Mouse (Mus musculus): ENCODE data around the gene Nlgn2. TPM values are rescaled to one million over a fixed set of nuclear protein-coding genes. Genes with fewer than 3 reads are reported as not detected.

Gene Nlgn2
- total and polyA plus RNA-seq, 3 experiments, result 20.3 to 43.3 (median 29.8) TPM

DNA sequence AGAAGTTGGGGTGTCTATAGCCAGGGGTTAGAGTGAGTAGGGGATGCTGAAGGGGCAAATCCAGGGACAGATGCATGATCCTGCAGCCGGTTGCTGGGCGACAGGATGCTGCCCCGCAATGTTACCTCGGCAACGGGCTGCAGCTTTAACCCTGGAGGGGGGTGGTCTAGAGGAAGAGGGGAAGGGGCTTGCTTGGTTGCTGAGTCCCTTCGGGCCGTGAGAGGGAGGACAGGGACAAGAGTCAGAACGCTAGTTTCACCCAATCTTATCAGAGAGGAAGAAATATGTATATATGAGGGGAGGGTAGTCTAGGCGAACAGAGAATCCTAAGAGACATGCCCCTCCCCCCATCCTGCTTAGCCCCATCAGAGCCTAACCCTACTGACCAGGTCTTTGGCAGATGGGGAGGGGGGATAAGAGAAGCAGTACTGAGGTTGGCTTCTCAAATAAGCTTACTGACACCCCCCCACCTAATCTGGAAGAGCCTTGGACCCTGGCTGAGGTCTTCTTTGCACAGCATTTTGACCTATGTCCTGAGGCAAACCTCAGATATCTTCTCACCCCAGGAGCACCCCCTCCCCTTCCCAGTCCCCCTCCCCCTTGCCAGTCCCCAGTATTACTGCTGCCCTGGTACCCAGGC is 2.1 kb downstream of the Nlgn2 start:
- H3K36me3 ChIP-seq (ENCODE audit: control insufficient read depth in 1 of 2, insufficient read depth in 2 of 2, low read length in 2 of 2), result peaks cover 0 to 14% of the 10 kb centered on the region in 2 experiments; a peak in 2 of 4 replicates
- no peaks in the 10 kb centered on the region; a peak in 1 of 4 replicates for H3K27me3 ChIP-seq (ENCODE audit: control insufficient read depth in 1 of 2, insufficient read depth in 2 of 2, low read length in 2 of 2)
- H3K9me3 ChIP-seq (replicated peaks; ENCODE audit: insufficient read depth, low read length), result no peaks in the 10 kb centered on the region
- peaks cover 10 to 28% of the 10 kb centered on the region in 2 experiments for H3K4me1 ChIP-seq (ENCODE audit: control insufficient read depth in 1 of 2, insufficient read depth in 2 of 2, low read length in 2 of 2)
- DNase-seq (ENCODE audit: low read depth, low spot score), result peak; percentile 34
- H3K27ac ChIP-seq (ENCODE audit: control insufficient read depth, low read depth, low read length), result no peak overlapping the region
- TF ChIP-seq JUND (IDR thresholded peaks at IDR 0.05; ENCODE audit: low read depth, low read length) (no peak), ZNF384 (IDR thresholded peaks at IDR 0.05; ENCODE audit: low read depth, low read length) (no peak), MYC (IDR thresholded peaks at IDR 0.05; ENCODE audit: low read depth, low read length) (no peak)
- peak overlapping the region in 1 of 2 experiments; percentile 55; a peak in 1 of 4 replicates for H3K4me3 ChIP-seq (ENCODE audit: control insufficient read depth in 1 of 2, insufficient read depth in 1 of 2, low read depth in 2 of 2, low read length in 2 of 2)
- H3K79me2 ChIP-seq (ENCODE audit: control insufficient read depth, insufficient read depth, low read length, poor library complexity), result peaks cover 1% of the 10 kb centered on the region; the same call in 1 of the 2 replicates
- H3K9ac ChIP-seq (ENCODE audit: control insufficient read depth, low read depth, low read length, poor library complexity, severe bottlenecking), result peak overlapping the region; percentile 66

DNA sequence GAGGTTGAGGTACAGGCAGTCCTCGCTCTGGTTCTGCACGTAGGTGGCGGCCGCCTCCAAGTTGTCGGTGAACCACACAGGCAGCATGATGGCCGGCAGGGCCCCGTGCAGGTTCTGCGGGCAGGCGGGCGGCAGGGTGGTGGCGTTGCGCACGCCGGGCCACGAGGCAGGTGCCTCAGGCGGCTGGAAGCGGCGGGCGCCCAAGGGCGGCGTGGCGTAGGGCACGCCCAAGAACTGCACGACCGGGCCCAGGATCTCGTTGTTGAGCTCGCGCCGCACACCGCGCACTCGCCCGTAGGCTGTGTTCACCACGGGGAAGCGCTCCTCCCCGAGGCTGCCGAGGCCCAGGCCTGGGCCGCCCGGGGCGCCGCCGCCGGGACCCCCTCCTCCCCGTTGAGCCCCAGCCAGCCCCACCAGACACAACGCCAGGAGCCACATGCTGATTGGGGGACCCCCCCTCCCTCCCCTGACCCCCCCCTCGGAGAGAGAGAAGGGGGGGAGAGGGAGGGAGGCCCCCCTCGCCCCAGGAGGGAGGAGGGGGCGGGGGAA is 3.5 kb downstream of the Nlgn2 start:
- peak overlapping the region; percentile 46 for H3K27ac ChIP-seq (ENCODE audit: control insufficient read depth, low read depth, low read length)
- H3K9ac ChIP-seq (ENCODE audit: control insufficient read depth, low read depth, low read length, poor library complexity, severe bottlenecking), result peak overlapping the region; percentile 74
- peaks cover 8 to 25% of the 10 kb centered on the region in 2 experiments for H3K4me1 ChIP-seq (ENCODE audit: control insufficient read depth in 1 of 2, insufficient read depth in 2 of 2, low read length in 2 of 2)
- H3K4me3 ChIP-seq (ENCODE audit: control insufficient read depth in 1 of 2, insufficient read depth in 1 of 2, low read depth in 2 of 2, low read length in 2 of 2), result peak overlapping the region; percentile 47 to 55
- peak; percentile 88 for DNase-seq (ENCODE audit: low read depth, low spot score)
- H3K9me3 ChIP-seq (replicated peaks; ENCODE audit: insufficient read depth, low read length), result no peaks in the 10 kb centered on the region
- no peaks in the 10 kb centered on the region; a peak in 1 of 4 replicates for H3K27me3 ChIP-seq (ENCODE audit: control insufficient read depth in 1 of 2, insufficient read depth in 2 of 2, low read length in 2 of 2)
- peaks cover 2 to 11% of the 10 kb centered on the region in 2 experiments; a peak in 2 of 4 replicates for H3K36me3 ChIP-seq (ENCODE audit: control insufficient read depth in 1 of 2, insufficient read depth in 2 of 2, low read length in 2 of 2)
- H3K79me2 ChIP-seq (ENCODE audit: control insufficient read depth, insufficient read depth, low read length, poor library complexity), result peaks cover 1% of the 10 kb centered on the region; the same call in 1 of the 2 replicates
- peak in 1 of 3 experiments; percentile 8; a peak in 1 of 6 replicates for TF ChIP-seq CTCF (IDR thresholded peaks at IDR 0.05 in 2 of 3, conservative IDR thresholded peaks at IDR 0.05 in 1 of 3; ENCODE audit: control insufficient read depth in 1 of 3, insufficient read depth in 1 of 3, low read depth in 2 of 3, low read length in 3 of 3, poor library complexity in 1 of 3, severe bottlenecking in 1 of 3)
- TF ChIP-seq MAZ (IDR thresholded peaks at IDR 0.05; ENCODE audit: low read depth, low read length), result peak; percentile 91; the same call in 1 of the 2 replicates
- peak; percentile 26; the same call in 1 of the 2 replicates for TF ChIP-seq CHD1 (IDR thresholded peaks at IDR 0.05; ENCODE audit: low read depth, low read length)
- peak; percentile 57 for TF ChIP-seq MYC (IDR thresholded peaks at IDR 0.05; ENCODE audit: low read depth, low read length)
- TF ChIP-seq HCFC1 (IDR thresholded peaks at IDR 0.05; ENCODE audit: low read depth, low read length), result no peak; the same call in 1 of the 2 replicates
- TF ChIP-seq MXI1 (IDR thresholded peaks at IDR 0.05; ENCODE audit: low read depth, low read length), result peak; percentile 89; the same call in 1 of the 2 replicates
- no peak for TF ChIP-seq E2F4 (IDR thresholded peaks at IDR 0.05; ENCODE audit: borderline replicate concordance, low read depth, low read length)
- peak; percentile 90 for TF ChIP-seq MAX (IDR thresholded peaks at IDR 0.05; ENCODE audit: low read length)
- TF ChIP-seq UBTF (IDR thresholded peaks at IDR 0.05; ENCODE audit: borderline replicate concordance, insufficient read depth, low read depth, low read length), result peak; percentile 80
- no peak for TF ChIP-seq MEF2A (IDR thresholded peaks at IDR 0.05; ENCODE audit: extremely low read depth, insufficient replicate concordance, low read depth, low read length, poor library complexity, severe bottlenecking)
- TF ChIP-seq MYB (IDR thresholded peaks at IDR 0.05; ENCODE audit: low read depth, low read length), result no peak
- no peak for TF ChIP-seq ZC3H11A (IDR thresholded peaks at IDR 0.05; ENCODE audit: low read depth, low read length)
- no peak for TF ChIP-seq POLR2AphosphoS2 (IDR thresholded peaks at IDR 0.05; ENCODE audit: low read length)
- peak; percentile 74 for TF ChIP-seq NELFE (IDR thresholded peaks at IDR 0.05; ENCODE audit: low read depth, low read length)
- TF ChIP-seq SIN3A (IDR thresholded peaks at IDR 0.05; ENCODE audit: low read length), result no peak
- TF ChIP-seq POLR2A (IDR thresholded peaks at IDR 0.05; ENCODE audit: control insufficient read depth in 1 of 2, insufficient read depth in 1 of 2, low read depth in 1 of 2, low read length in 2 of 2, poor library complexity in 1 of 2), result peak; percentile 69 to 93; a peak in 3 of 4 replicates
